Mouse (Mus musculus): ENCODE measurements at regions not wholly inside any gene's neighbourhood (a gene's known extent, or its start where the extent isn't known, plus 50 kb on each side); places are given as distances from the start of the nearest gene placed in this dataset.

DNA sequence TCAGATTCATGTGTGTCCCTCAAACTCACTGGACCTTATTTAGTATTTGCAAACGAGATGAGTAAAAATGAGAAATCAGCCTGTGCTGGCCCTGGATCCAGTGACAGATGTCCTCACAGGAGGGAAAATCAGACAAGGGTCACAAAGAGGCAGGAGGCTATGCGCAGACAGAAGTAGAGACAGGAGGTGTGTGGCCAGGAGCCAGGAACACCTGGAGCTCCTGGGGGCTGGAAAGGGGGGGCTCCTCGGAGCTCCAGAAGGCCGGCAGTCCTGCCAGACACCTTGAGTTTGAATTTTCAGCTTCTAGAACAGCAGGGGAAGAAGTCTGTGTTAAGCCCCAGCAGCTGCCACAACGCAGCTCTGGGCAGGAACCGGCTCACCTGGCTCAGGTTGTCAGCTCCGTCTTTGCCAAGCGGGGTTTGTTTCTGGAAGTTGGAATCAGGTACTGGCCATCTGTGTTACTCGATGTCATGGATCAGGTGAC is 53.7 kb upstream of the Lrpap1 start:
- no peak for TF ChIP-seq CTCF (IDR thresholded peaks at IDR 0.05)
- TF ChIP-seq EP300 (IDR thresholded peaks at IDR 0.05): no peak

Data from lung, postnatal 0 days (tissue).